Mouse (Mus musculus) midbrain, embryonic 12.5 days (tissue): ENCODE data around the gene Hdac8. TPM values are rescaled to one million over a fixed set of nuclear protein-coding genes. Genes with fewer than 3 reads are reported as not detected.

Experiments
- ATAC-seq: fragments of 200-750 bp; cut with Nextera tagmentation; 2 replicates; pipeline ENCODE4 v1.8.0; 2017; ENCODE audit warnings: low read depth, moderate TSS enrichment, moderate library complexity; ENCODE audit not compliant: low FRiP score
- H3K27ac ChIP-seq: fragments of 300-500 bp; sonication (generic); replicated peaks from 2 replicates; pipeline ENCODE4 v1.5.1; 2016; ENCODE audit warnings: mild to moderate bottlenecking
- H3K27me3 ChIP-seq: fragments of 300-500 bp; sonication (generic); 2 replicates; pipeline ENCODE4 v1.6.1; 2016; ENCODE audit warnings: mild to moderate bottlenecking
- H3K36me3 ChIP-seq: fragments of 300-500 bp; sonication (generic); 2 replicates; pipeline ENCODE4 v1.6.1; 2016
- H3K4me1 ChIP-seq: fragments of 300-500 bp; sonication (generic); 2 replicates; pipeline ENCODE4 v1.6.1; 2016
- H3K4me2 ChIP-seq: fragments of 300-500 bp; sonication (generic); replicated peaks from 2 replicates; pipeline ENCODE4 v1.6.1; 2016; ENCODE audit warnings: mild to moderate bottlenecking, moderate library complexity
- H3K4me3 ChIP-seq: fragments of 300-500 bp; sonication (generic); 2 replicates; pipeline ENCODE4 v1.5.1; 2016; ENCODE audit warnings: mild to moderate bottlenecking
- H3K9ac ChIP-seq: fragments of 300-500 bp; sonication (generic); replicated peaks from 2 replicates; pipeline ENCODE4 v1.6.1; 2016; ENCODE audit warnings: mild to moderate bottlenecking, moderate library complexity
- H3K9me3 ChIP-seq: fragments of 300-500 bp; sonication (generic); 2 replicates; pipeline ENCODE4 v1.6.1; 2016; ENCODE audit warnings: mild to moderate bottlenecking
- WGBS: fragments of 180-500 bp; shearing (Covaris S2); methylation state at CpG from one replicate; pipeline ENCODE4 v1.1.7; 2016; 5-methylcytosine and 5-hydroxymethylcytosine counted together
- polyA plus RNA-seq: library from polyadenylated mRNA; unstranded; fragments of >200 nt; fragmentation: Nextera tagmentation; extraction: Ambion mirVana; gene quantifications from 2 replicates; pipeline ENCODE4 v1.2.1, GENCODE M21; 2016

Hdac8 gene
- polyA plus RNA-seq, 1 experiment from 2014 or later: 8.3 TPM

DNA sequence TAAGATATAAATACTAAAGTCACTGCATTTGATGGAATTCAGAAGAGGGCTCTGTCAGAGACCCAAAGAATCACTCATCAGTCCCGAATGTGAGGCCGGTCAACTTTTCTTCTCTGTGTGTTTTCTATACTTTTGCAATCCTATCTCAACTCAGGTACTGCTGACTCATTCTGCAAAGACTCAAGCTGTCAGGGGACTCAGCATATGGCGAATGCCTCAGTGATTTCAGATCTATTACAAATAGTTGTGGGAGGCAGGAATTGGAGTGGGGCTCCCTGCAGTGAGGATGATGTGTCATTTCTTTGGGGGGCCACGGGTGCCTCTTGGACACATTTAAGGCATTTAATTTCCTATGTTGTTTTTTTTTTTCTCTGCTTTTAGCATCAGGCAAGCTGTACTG lies 88.8 kb downstream of the Hdac8 start:
- H3K9me3 ChIP-seq: no peaks in the 10 kb centered on the region
- WGBS: 62% methylated on average over 4 of the region's 4 CpGs

DNA sequence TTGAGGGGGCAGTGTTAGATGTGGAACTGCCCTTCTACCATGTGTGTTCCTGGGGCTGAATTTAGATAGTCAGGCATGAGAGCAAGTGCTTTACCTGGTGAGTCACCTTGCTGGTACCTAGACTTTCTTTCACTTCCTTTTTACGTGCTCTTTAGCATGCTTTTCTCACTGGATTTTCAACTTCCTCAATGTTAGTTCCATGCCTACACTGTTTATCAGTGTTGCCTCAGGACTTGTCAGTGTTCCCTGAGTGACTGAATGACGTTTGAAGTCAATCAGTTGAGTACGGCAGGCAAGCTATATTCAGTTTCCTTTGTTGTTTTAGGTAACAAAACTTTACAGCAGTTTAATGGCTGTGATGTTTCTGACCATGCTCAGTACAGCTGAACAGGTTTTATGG lies 120.4 kb downstream of the Hdac8 start:
- Histone ChIP-seq H3K4me2 (no peak overlapping the region), H3K4me1 (no peaks in the 10 kb centered on the region), H3K27me3 (peaks cover 34% of the 10 kb centered on the region; the same call in 1 of the 2 replicates), H3K27ac (no peak overlapping the region), H3K4me3 (no peak overlapping the region), H3K36me3 (no peaks in the 10 kb centered on the region), H3K9ac (no peak overlapping the region), H3K9me3 (no peaks in the 10 kb centered on the region)
- ATAC-seq: no peak
- 85% methylated on average over 3 of the region's 3 CpGs for WGBS

More for the DNA sequence above, 88.8 kb downstream of the Hdac8 start:
- Histone ChIP-seq H3K4me2 (no peak overlapping the region), H3K4me1 (no peaks in the 10 kb centered on the region), H3K27me3 (peaks cover 38% of the 10 kb centered on the region), H3K27ac (no peak overlapping the region), H3K9ac (no peak overlapping the region), H3K4me3 (no peak overlapping the region), H3K36me3 (no peaks in the 10 kb centered on the region)
- no peak for ATAC-seq

DNA sequence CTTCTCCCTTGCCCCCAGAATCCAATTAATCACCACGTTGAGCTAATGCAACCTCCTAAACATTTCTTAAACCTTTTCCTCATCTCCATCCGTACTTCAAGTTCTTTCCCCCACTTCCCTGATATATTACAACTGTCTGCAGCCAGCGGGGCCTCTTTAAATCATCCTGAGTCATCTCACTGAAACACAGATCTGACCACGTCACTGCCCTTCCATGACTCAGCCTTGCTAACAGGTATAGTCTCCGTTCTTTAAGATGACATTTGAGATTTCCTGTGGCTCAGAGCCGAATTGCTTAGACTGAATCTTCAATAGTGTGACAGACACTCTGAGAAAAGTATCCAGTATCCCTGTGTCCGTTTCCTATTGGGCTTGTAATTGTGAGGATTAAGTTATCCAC lies 122.0 kb downstream of the Hdac8 start:
- H3K27ac ChIP-seq: no peak overlapping the region
- WGBS: 65% methylated on average over 7 of the region's 7 CpGs
- H3K27me3 ChIP-seq: peaks cover 34% of the 10 kb centered on the region; the same call in 1 of the 2 replicates
- no peak overlapping the region for H3K4me2 ChIP-seq
- no peaks in the 10 kb centered on the region for H3K4me1 ChIP-seq
- ATAC-seq: no peak
- H3K9ac ChIP-seq: no peak overlapping the region
- no peak overlapping the region for H3K4me3 ChIP-seq
- H3K9me3 ChIP-seq: no peaks in the 10 kb centered on the region
- no peaks in the 10 kb centered on the region for H3K36me3 ChIP-seq

DNA sequence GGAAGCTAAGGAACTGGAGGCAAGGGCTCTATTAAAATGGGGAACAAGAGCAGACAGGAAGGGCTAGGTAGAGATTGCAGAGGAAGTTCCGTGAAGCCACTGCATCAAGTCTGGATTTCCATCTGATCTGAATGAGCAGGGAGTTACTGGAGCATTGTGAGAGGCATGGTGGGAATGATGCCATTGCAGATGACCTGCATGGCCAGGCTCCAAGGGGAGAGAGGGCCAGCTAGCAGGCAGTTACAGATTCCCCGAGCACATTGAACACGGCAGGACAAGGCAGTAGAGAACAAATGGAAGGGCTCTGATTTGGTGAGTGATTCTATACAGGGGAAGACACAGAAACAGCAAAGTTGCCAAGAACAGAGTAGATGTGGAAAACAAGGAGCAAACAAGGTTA lies 138.6 kb downstream of the Hdac8 start:
- Histone ChIP-seq H3K9ac (no peak overlapping the region), H3K27me3 (peaks cover 44% of the 10 kb centered on the region), H3K4me1 (no peaks in the 10 kb centered on the region), H3K4me3 (no peak overlapping the region), H3K4me2 (no peak overlapping the region), H3K9me3 (no peaks in the 10 kb centered on the region), H3K36me3 (no peaks in the 10 kb centered on the region), H3K27ac (no peak overlapping the region)
- 86% methylated on average over 3 of the region's 3 CpGs for WGBS
- no peak for ATAC-seq

DNA sequence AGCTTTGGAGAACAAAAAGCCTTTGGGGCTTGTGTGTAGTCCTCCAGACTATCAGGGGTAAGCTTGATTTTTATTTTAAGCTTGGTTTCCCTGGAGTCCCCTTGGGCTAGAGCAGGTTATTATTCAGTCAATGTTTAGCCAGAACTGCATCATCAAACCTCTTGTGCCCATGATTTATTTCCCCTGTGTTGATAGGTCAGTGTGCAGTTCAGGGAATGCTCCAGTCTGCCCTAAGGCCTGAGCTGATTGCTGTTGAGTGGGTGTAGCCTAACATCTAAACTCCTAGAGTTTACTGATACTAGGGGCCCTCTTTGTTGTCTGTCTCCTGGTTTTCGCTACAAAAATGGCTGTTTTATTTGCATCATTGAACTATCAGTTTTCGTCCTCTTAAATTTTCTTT lies 142.9 kb downstream of the Hdac8 start:
- Histone ChIP-seq H3K27me3 (peaks cover 19% of the 10 kb centered on the region), H3K9ac (no peak overlapping the region), H3K4me1 (no peaks in the 10 kb centered on the region), H3K4me2 (no peak overlapping the region), H3K36me3 (no peaks in the 10 kb centered on the region), H3K4me3 (no peak overlapping the region), H3K9me3 (no peaks in the 10 kb centered on the region), H3K27ac (no peak overlapping the region)
- no peak for ATAC-seq
- WGBS: 81% methylated on average over 2 of the region's 2 CpGs

DNA sequence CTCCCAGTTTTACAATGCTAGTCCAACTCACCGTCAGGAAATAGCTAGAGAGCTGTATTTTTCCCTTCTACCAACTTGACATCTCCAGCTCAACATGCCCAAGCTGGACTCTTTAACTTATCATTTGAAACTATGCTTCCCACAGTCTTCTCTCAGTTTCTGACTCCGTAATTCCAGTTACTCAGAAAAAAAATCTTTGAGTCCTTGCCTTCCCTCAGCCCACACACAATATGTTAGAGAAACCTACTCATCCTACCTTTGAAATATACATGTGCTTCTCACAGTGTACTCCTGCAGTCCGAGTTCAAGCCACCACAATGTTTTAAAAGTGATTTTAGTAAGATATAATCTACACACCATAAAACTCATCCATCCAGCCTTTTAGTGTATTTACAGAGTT lies 151.7 kb downstream of the Hdac8 start:
- ATAC-seq: no peak
- Histone ChIP-seq H3K27ac (no peak overlapping the region), H3K4me3 (no peak overlapping the region), H3K9ac (no peak overlapping the region), H3K27me3 (peaks cover 34% of the 10 kb centered on the region), H3K4me2 (no peak overlapping the region), H3K9me3 (no peaks in the 10 kb centered on the region), H3K4me1 (0 out of 2 replicates have a peak, but pooled peaks cover 3% of the 10 kb centered on the region), H3K36me3 (no peaks in the 10 kb centered on the region)
- 81% methylated on average over 3 of the region's 3 CpGs for WGBS

DNA sequence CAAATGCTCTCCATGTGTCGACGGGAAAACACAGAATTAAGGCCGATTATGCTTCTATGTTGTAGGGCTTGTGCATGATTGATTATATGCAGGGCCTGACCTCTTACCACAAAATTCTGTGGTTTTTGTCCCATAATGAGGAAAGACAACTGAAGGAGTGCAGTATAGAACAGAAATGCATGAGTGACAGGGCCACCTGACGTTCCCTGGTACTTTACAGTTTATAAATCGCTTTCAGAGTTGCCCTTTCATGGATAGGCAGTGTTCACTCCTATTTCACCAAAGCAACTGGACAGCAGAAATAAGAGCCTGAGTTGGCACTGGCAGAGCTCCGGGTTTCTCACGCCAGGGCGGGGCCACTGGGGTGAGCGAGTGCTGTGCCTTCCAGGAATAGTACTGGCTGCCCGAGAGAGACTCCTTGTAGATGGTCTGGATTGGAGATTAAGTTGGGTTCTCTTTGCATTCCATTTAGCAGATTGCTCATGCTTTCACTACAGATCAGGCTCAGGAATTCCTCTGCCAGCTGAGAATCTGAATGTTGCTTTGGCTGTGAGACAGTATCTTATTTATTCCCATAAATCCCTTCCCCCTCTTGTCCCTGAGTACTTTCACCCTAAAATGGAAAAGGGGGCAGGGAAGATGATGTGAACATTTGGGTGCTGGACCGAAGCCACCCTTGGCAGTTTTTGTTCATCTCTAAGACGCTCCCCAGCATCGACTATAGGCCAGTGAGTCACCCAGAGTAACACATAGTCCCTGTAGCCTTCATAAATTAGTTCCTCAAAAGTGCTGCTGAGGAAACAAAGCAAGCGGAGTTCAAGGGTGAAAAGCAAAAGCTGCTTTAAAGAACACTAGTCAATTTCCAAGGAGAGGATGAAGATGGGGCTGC lies 155.1 kb downstream of the Hdac8 start:
- Histone ChIP-seq H3K9me3 (no peaks in the 10 kb centered on the region), H3K4me3 (no peak overlapping the region), H3K27me3 (peaks cover 54% of the 10 kb centered on the region), H3K27ac (no peak overlapping the region), H3K4me1 (0 out of 2 replicates have a peak, but pooled peaks cover 3% of the 10 kb centered on the region), H3K9ac (no peak overlapping the region), H3K4me2 (no peak overlapping the region), H3K36me3 (no peaks in the 10 kb centered on the region)
- WGBS: 73% methylated on average over 14 of the region's 14 CpGs
- no peak for ATAC-seq

DNA sequence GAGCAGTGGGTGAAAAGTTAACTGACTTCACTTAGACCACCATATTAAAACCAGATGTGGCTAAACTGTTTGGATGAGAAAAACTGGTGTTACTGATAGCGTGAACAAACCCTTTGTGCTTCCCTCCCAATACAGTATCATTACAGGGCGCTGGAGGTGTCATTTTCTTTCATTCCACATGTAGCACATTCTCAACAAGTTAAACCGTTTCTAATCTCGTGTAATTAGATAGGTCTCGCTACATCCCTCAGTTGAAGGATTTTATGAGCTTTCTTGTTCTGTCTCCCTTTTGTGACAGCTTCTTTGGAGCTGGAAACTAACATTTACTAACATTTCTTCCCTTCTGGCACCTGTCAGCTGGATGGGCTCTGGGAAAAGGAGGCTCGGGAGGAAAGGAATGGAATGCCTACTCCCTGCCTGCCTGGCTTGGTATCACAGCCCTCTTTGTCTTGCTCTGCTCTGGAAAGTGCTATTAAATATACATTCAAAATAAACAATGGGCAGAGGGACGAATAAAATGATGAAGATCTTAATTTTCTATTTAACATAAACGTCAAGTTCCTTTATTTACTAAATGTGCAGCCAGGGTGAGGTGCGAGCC lies 156.2 kb downstream of the Hdac8 start:
- peaks cover 56% of the 10 kb centered on the region for H3K27me3 ChIP-seq

DNA sequence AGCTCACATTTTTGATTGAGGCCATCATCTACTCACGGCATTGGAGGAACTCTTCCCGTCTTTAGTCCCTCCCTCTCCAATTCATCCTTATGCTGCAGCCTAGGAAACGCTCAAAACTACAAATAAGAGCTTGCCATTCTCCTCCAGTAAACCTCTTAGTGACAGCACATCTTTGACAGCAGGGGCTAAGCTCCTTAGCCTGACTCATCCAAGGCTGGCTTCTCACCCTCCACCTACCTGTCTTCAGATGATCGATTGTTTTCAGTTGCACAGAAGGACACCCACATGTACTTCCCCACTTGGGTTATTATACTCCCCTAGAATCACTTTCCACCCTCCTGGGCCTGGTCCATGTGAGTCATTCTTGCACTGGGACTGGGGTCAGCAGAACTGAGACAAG lies 163.5 kb downstream of the Hdac8 start:
- Histone ChIP-seq H3K27me3 (peaks cover 33% of the 10 kb centered on the region), H3K4me2 (no peak overlapping the region), H3K4me1 (no peaks in the 10 kb centered on the region), H3K9ac (no peak overlapping the region), H3K36me3 (no peaks in the 10 kb centered on the region), H3K27ac (no peak overlapping the region), H3K9me3 (no peaks in the 10 kb centered on the region), H3K4me3 (no peak overlapping the region)
- WGBS: 46% methylated on average over 4 of the region's 4 CpGs
- ATAC-seq: no peak

More for the DNA sequence above, 156.2 kb downstream of the Hdac8 start:
- Histone ChIP-seq H3K9me3 (no peaks in the 10 kb centered on the region), H3K4me3 (no peak overlapping the region), H3K4me2 (no peak overlapping the region), H3K4me1 (0 out of 2 replicates have a peak, but pooled peaks cover 3% of the 10 kb centered on the region), H3K36me3 (no peaks in the 10 kb centered on the region), H3K9ac (no peak overlapping the region), H3K27ac (no peak overlapping the region)
- no peak for ATAC-seq
- WGBS: 49% methylated on average over 9 of the region's 9 CpGs

DNA sequence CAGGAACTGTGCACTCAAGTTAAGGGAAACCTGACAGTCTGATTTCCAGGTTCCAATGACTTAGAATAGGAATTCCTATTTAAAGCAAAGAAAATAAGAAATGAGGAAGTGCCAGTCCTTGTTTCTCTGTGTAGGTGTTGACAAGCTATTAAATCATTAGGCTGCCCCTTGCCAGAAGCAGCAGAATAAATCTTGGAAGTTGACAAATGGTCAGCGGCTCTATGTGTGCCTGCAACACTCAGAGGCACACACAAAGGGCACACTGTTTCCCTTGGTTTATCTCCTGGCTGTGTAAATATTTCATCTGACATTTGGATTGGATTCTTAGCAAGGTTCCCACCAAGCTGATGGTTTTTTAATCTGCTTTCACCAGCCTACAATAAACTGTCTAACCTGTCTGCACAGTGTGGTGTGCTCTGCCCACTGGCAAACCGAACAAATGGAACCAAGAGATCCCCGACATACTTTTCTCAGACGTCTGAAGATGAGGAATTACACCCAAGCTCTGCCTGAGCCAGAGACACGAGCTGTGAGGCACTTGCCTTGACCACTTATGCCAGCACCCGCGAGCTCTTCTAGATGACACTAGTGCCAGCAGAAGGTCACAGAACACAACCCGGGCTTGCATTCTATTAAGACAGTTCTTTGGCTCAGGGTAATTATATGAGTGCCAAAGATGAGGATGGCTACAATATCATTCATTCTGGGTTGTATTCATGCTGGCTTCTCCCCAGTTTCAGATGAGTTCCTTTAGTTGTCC lies 165.6 kb downstream of the Hdac8 start:
- H3K9me3 ChIP-seq: no peaks in the 10 kb centered on the region
- H3K4me1 ChIP-seq: no peaks in the 10 kb centered on the region
- no peak overlapping the region for H3K4me3 ChIP-seq
- peaks cover 22% of the 10 kb centered on the region for H3K27me3 ChIP-seq
- no peak for ATAC-seq
- no peak overlapping the region for H3K4me2 ChIP-seq
- H3K36me3 ChIP-seq: no peaks in the 10 kb centered on the region
- WGBS: 80% methylated on average over 8 of the region's 8 CpGs
- H3K27ac ChIP-seq: no peak overlapping the region
- no peak overlapping the region for H3K9ac ChIP-seq

DNA sequence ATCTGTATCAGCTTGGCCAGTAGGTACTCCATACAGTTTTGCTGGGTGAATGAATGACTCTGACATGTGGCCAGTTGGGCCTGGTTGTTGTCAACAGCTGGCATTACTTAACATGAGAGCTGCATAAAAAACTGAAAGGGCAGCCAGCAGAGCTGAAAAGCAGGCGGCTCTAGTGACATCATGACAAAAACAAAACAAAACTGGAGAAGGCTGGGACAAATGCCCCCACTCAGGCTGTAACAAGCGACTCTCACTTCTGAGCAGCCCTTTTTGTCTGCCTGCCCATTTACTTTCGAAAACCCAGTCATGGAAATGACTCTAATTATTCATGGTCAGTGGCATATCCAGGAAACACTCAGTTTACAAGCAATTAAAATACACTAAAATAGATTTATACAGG lies 185.5 kb downstream of the Hdac8 start:
- Histone ChIP-seq H3K9me3 (no peaks in the 10 kb centered on the region), H3K4me3 (no peak overlapping the region), H3K4me1 (no peaks in the 10 kb centered on the region), H3K27ac (no peak overlapping the region), H3K9ac (no peak overlapping the region), H3K36me3 (no peaks in the 10 kb centered on the region), H3K4me2 (no peak overlapping the region), H3K27me3 (peaks cover 48% of the 10 kb centered on the region)
- WGBS: 55% methylated on average over 3 of the region's 3 CpGs
- ATAC-seq: no peak

DNA sequence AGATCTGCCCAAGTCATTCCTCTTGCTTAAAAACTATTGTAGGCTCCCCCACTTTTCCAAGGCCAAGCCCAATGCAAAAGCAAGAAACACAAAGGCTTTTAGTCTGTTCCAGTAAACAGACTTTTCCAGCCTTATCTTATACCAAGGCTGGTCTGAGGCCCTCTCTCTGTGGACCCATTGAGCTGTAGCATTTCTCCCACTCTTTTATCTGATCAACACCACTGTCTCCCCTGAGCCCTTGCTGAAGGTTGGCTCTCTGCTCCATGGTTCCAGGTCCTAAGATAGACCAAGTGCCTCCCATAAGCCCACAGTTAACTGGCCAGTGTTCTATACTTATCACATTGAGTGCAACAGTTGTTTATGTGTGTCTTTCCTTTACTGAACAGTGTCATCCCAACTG lies 185.9 kb downstream of the Hdac8 start:
- no peak for ATAC-seq
- H3K9me3 ChIP-seq: no peaks in the 10 kb centered on the region
- no peaks in the 10 kb centered on the region for H3K36me3 ChIP-seq
- H3K4me2 ChIP-seq: no peak overlapping the region
- H3K9ac ChIP-seq: no peak overlapping the region
- no peak overlapping the region for H3K27ac ChIP-seq
- no peaks in the 10 kb centered on the region for H3K4me1 ChIP-seq
- peaks cover 48% of the 10 kb centered on the region for H3K27me3 ChIP-seq
- H3K4me3 ChIP-seq: no peak overlapping the region
